Mouse (Mus musculus): Measurements from ENCODE around the gene Frmpd4. TPM values are rescaled to one million over a fixed set of nuclear protein-coding genes. Genes with fewer than 3 reads are reported as not detected.

The Frmpd4 gene
- total RNA-seq, 2 experiments from 2014 or later = 40.4 to 42.1 TPM

DNA sequence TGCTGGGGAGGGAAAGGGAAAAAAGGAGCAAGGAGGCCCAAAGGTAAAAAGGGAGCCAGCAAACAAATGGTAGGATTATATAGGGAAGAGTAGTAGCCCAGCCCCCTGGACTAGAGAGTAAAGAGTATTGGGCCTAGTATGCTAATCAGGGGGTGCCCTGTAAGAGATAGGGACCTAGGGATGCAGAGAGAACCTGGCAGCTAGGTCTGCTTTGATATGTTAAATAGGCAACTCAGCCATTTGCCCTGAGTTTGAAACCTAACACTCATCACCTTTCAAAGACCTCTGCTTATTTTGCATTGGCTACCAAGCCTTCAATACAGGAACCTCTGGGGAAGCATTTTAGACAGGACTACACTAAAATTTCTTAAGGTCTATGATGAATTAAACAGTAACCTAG lies 414.0 kb downstream of the Frmpd4 start:
- intact Hi-C loops (cut with DNase I) = no loop called here
- no peak for DNase-seq (ENCODE audit: low spot score in 2 of 2)

DNA sequence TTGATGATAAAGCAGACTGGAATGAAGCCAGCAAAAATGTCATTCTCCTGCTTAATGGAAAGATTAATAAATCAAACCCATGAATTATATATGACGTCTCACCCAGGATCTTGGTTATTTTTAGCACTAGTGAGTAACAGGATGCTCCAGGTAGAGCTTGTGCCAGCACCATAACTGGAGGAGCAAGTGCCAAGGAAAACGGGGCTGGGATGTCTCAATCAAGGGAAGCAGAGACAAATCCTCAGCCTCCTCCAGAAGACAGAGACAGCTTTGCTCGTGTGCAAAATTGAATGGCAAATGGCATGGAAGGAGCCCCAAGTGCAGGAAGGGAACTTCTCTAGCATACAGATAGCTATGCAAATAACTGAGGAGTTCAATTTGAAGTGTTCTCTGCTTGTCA lies 418.2 kb downstream of the Frmpd4 start:
- intact Hi-C loops (cut with DNase I) = no loop called here

DNA sequence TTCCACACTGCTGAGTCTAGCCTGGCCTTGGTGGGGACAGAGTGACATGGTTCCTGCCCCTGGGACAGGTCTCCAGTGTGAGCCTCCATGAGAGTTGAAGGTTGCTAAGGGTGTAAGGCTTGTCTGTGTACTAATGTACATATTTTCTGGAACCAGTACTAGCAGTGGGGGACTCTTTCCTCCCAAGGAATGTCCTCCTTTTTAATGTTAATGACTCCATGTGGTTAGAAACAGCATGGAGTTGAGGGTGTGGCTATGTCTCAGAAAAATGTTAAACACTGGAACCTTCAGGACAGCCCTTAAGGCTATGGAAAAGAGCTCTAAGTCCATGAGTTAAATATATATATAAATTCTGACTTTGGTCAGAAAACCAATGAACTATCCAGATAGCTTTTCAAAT lies 436.0 kb downstream of the Frmpd4 start:
- DNase-seq (ENCODE audit: low spot score in 2 of 2) = no peak
- intact Hi-C loops (cut with DNase I) = no loop called here

More for the DNA sequence above, 418.2 kb downstream of the Frmpd4 start:
- no peak for DNase-seq (ENCODE audit: low spot score in 2 of 2)

DNA sequence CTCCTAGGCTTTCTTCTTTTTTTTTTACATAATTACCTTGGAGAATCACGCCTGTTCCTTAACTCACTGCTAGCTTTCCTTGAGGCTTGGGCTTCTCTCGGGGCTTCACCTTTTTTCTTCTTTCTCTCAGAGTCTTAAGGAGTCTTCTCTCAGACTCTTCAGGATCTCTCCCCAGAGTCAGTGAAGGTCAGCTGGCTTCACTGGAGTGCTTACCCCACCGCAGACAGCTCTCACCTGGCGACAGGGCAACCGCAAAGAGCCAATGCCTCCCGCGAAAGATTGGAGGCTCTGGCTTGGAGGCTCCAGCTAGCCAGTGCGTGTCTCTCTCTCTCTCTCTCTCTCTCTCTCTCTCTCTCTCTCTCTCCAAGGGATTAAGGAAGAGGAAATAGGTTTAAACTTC lies 453.0 kb downstream of the Frmpd4 start:
- intact Hi-C loops (cut with DNase I) = no loop called here
- no peak for DNase-seq (ENCODE audit: low spot score in 2 of 2)

DNA sequence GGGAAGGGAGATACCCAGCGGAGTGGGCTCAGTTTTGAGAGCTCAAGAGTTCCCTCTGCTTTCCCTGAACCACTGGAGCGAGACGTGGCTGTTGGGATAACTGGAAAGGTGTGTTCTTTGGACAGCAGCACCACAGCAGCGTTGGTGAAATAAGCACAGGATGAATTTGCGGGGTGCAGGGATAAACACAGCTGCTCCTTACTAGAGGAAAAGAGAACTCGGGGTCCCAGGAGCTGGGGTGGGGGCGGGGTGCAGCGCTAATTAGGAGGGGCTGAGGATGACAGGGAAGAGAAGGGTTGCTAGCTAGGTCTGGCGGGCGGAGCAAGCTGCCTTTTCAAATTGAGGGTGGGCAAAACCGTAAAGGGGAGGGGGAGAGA lies 453.5 kb downstream of the Frmpd4 start:
- intact Hi-C loops (cut with DNase I) = no loop called here
- DNase-seq (ENCODE audit: low spot score in 2 of 2) = peak in 1 of 2 experiments; percentile 18

DNA sequence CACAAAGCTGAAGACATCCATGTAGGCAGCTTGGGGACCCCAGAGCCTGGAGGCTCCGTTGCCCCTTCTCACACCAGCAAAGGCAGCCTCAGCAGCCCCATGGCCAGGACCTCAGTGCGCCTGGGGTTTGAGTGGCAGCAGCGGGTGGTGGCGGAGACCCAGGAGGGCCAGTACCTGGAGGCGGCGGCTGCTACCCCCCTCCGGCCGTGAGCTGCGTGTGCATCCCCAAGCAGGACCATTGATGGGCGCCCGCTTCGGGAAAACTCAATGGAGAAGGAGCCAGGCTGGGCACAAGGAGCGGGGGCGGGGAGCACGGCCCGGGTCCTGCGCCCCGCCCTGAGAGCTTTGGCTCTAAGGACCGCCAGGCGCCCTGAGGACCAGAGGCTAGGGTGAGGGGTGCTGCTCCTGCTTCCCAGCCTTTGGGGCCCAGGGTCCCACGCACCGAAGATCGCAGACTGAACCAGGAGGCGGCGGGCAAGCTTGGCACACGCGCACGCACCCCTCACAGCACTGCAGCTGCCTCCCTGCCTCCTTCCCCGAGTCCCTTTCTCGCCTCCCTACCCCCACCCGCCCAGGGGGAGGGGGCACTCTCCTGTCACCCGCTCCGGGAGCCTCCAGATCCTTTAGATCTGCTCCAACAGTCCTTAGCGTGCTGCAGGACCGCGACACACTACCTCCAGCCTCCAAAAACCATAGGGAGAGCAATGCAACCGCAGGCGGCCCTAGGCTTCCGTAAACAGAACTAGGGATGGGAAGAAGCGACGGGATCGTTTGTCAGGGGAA lies 454.0 kb downstream of the Frmpd4 start:
- intact Hi-C loops (cut with DNase I) = no loop called here
- peak; percentile 13 to 46 for DNase-seq (ENCODE audit: low spot score in 2 of 2)

DNA sequence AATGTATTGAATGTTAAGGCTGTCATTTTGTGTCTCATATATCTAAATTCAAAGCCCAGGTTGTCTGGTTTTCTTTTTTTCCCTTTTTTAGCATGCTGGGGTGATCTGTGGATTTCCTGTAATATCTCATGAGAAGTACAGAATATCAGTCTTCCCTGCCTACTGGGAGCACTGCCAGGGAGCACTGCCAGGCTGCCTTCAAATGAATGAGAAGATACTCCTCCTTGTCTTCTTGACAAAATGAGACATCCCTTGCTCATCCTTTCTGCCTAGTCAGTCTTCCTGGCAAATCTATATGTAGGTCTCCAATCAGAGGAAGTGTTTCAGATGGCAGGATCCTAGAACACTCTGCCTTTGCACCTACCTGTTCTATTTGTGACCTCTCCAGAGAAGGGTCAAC lies 535.4 kb downstream of the Frmpd4 start:
- intact Hi-C loops (cut with DNase I) = no loop called here
- peak; percentile 9 to 74 for DNase-seq (ENCODE audit: low spot score in 2 of 2)

DNA sequence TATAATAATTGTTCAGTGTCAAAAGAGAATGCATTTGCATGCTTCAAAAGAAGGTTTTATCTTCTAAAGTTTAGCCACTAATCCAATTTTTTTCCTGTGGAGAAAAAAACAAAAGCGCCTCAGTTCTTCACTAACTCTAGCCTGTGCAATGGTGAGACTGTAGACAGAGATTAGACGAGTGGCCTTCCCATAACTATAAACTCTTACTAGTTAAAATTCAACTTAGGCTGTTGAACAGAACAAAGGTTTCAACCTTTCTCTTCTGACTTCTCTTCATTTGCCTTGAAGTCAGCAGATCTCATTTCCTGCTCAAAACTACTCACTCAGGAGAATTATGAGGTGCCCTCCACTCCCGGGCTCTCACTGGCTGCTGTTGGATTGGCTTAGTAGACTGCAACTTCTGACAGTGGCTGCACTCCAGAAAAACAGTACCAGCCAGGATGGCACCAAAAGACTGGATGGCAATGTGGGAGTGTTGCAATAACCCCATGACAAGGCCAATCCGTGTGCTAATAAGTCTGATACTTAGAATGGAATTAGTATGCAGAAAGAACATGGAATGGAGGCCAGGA lies 556.4 kb downstream of the Frmpd4 start:
- intact Hi-C loops (cut with DNase I) = no loop called here
- no peak for DNase-seq (ENCODE audit: low spot score in 2 of 2)

DNA sequence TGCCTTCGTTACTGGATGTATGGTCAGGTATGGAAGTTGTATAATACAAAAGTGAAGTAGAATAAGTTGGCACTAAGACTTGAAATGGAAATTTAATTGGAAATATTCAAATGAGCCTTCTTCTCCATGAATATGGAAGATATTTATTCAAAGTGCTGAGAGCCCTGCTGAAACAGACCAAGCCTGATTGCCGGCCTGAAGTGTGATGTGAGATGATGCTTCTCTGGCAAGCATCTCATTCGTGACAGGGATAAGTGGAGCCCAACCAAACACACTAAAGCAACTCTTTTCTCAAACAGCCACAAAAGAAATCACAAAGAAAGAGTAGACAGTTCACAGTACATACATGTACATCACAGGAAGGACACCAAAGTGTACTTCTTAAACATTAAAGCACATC lies 559.2 kb downstream of the Frmpd4 start:
- intact Hi-C loops (cut with DNase I) = no loop called here
- DNase-seq (ENCODE audit: low spot score in 2 of 2) = peak in 1 of 2 experiments; percentile 14

DNA sequence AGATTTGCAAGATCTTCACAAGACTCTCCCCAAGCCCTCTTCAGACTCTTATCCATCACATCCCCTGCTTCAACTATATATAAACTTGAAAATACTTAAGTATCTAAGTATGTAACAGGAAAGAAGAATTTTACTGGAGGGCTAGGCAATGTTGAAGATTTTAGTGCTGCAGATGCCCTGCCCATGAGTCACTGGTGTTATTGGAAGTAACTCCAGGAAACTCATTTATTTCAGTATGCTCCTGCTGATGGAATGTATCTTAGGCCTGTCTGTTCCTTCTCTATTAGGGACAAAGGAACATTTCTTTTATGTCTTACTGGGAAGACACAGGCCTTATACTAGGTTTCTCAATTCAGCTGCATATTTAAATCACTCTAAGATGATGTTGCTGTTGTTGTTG lies 592.2 kb downstream of the Frmpd4 start:
- peak in 1 of 2 experiments; percentile 15 for DNase-seq (ENCODE audit: low spot score in 2 of 2)
- intact Hi-C loops (cut with DNase I) = no loop called here

DNA sequence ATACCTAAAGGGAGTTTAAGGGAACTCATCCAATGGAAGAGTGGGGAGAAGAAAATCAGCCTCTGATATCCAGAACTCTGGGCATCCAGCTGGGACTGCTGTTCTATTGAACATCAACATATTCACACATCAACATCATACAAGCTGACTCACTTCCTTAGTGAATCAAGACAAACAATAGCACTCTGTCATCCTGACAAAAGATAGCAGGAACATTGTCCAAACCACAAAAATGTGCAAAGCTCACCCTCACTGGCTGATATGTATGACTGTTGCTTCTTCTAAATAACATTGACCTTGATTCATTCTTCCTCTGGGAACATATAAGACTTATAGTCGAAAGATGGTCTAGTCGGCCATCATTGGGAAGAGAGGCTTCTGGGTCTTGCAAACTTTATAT lies 625.8 kb downstream of the Frmpd4 start:
- intact Hi-C loops (cut with DNase I) = no loop called here
- no peak for DNase-seq (ENCODE audit: low spot score in 2 of 2)

DNA sequence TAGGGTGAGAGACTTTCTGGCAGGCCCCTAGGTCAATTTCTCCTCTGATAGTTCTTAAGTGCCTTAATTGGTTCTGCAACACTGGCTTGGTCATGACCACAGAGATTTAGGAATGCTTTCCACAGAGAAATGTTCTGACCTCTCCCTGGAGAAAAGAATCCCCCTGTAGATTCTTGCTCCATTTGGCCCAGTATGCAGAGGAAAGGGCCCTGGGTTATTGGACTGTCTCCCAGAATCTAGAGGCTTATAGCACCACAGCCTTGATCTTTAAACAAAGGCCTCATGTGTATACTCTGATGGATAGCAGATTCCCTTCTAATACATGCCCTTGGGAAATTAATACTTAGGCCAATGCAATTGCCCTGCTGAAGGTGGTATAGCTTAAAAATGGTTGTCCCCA lies 667.5 kb downstream of the Frmpd4 start:
- intact Hi-C loops (cut with DNase I) = no loop called here
- no peak for DNase-seq (ENCODE audit: low spot score in 2 of 2)

DNA sequence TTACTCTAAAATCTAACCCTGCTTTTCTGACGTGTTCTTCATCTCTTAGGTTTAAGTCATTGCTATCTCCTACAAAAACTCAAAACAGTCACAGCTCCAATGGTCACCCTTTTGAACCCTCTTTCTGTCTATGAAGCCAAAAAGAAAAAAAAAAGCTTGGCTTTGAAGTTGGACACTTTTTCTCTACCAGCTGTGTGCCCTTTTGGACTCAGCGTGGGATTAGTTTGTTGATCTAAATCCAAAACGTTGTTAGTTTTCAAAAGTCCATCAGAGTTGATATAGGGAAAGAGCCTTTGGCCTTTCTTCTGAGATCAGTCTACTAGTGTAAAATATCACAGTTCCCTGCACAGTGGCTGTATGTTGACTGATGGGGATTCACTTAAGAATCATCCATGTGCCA lies 676.0 kb downstream of the Frmpd4 start:
- no peak for DNase-seq (ENCODE audit: low spot score in 2 of 2)
- intact Hi-C loops (cut with DNase I) = no loop called here

DNA sequence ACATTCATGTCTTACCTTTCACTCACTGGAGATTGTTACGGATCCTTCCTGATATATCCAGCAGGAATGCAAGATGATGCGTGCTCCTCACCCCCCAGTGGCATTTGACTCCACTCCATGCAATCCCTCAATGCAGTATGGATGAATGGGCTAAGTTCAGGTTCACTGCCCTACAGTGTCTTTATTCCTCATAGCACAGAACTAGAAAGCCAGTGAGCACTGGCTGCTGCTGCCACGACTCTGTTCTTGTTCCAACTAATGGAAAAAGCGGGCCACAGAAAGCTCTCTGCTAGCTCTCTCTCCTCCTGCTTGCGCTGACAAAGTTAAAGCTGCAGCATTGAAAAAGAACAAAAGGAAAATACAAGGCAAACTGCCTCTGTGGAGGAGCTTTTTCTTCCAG lies 722.2 kb downstream of the Frmpd4 start:
- intact Hi-C loops (cut with DNase I) = no loop called here
- peak in 1 of 2 experiments; percentile 19 for DNase-seq (ENCODE audit: low spot score in 2 of 2)

DNA sequence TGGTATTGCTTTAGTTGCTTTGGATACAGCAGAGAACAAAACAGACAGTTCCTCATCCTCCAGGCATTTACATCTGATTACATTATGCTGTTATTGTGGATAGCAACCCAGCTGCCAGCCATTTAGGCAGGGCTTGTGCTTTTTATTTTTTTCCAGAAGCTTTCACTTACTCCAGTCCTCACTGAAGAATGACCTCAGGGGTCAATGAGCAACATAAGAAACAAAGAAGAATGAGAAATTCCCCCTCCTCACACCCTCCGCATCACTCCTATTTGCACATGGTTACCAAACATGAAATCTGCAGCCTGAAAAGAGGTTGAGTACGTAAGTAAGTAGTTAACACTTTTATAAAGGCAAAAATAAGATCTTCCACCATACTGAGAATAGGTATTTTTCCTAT lies 744.5 kb downstream of the Frmpd4 start:
- intact Hi-C loops (cut with DNase I) = no loop called here

DNA sequence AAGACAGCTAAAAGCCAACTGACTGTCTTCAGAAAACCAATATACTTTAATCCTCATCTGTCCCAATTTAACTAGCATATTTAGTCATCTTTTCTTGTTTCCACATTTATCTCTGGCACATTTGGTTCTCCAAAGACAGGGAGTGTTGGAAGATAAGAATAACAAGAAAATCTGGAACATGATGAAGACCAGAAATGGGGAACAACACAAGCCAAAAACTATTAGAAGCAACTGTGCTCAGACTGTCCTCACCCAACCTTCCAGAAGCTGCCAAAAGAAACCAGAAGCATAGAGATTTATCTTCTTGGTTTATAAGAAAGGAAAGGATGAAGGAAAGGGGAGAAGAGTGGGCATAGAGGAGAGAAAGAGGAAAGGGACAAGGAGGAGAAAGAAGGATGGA lies 748.6 kb downstream of the Frmpd4 start:
- peak in 1 of 2 experiments; percentile 81 for DNase-seq (ENCODE audit: low spot score in 2 of 2)
- intact Hi-C loops (cut with DNase I) = loop anchor here (10.0 kb wide), 2 partner anchors 184 to 324 kb away; no protein-coding TSS in a partner anchor

More for the DNA sequence above, 744.5 kb downstream of the Frmpd4 start:
- no peak for DNase-seq (ENCODE audit: low spot score in 2 of 2)

DNA sequence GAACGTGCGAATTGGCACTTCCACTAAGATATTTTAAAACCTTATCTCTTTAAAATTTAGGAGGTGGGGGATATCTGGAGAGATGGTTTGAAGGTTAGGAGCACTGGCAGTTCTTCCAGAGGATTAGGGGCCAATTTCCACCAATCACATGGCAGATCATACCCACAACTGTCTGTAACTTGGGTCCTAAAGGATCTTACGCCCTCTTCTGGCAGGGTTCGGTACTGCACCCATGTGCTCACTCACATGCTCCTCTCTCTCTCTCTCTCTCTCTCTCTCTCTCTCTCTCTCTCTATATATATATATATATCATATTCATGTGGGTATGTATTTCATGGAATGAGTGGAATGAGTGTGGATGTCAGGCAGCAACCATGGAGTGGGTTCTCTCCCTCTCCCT lies 759.7 kb downstream of the Frmpd4 start:
- intact Hi-C loops (cut with DNase I) = no loop called here
- DNase-seq (ENCODE audit: low spot score in 2 of 2) = no peak

DNA sequence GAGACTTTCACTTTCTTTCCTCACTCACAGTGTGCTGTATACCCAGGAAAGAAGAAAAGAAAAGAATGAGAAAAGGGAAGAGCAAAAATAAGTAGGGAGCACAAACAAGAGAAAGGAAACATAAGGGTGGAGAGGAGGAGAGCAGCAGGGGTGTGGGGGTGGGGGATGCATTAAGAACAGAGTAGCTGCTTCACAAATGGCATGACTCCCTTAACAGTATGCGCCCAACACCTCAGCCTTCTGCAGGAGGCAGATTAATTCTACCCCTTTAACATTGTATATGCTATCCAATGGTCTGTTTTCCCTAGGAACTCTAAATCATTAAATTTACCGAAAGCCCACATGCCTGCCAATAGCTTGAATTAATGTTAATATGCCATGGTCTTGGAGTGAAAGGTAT lies 766.9 kb downstream of the Frmpd4 start:
- intact Hi-C loops (cut with DNase I) = no loop called here
- no peak for DNase-seq (ENCODE audit: low spot score in 2 of 2)

DNA sequence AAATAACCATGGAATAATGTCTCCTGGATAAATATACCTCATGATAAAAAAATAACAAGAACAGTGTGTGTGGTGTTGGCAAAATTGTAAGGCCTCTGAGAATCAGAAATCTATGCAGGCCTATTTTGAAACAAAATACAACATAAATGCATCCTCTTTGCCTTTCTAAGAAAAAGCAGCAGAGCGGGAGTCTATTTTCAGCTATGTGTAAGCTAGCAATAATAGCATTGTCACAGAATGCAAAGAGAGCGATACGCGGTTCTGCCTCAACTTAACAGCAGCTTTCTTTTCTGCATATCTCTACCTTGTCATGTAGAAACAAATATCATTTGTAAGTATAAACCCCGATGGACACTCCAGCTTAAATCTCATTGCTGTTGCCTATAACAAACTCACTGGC lies 768.5 kb downstream of the Frmpd4 start:
- intact Hi-C loops (cut with DNase I) = no loop called here
- peak in 1 of 2 experiments; percentile 32 for DNase-seq (ENCODE audit: low spot score in 2 of 2)

DNA sequence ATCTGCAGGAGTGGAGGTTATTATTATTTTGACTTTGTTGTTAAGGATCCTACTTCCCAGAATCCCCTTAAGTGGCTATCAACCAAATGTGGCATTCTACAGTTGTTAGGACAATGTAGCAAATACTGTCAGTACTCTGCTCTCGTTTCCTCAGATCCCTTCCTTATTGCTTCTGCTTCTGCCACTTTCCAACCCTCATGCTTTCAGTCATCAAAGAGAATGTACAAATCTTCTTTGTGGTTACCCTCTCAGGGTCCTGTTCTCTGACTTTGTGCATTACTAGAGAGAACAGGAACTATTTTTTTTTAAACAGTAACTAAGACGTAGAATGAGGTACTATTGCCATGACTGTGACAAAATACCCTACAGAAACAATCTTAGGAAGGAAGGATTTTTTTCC lies 788.3 kb downstream of the Frmpd4 start:
- intact Hi-C loops (cut with DNase I) = no loop called here
- no peak for DNase-seq (ENCODE audit: low spot score in 2 of 2)

DNA sequence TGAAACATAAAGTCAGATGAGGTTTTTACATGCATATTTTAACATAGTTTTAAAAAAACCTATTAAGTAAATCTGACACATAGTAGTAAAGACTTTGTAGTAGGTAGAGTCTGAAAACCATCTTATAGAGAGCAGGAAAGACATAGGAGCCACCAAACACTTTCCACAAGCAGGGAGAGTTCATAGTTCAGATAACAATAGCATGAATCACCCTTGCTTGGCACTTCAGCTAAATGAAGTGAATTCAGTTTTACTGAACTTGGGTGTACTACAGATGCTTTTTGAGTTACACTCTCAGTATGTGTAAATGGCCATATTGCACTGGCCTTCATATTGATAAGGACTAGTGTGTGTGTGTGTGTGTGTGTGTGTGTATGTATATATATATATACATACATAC lies 793.5 kb downstream of the Frmpd4 start:
- no peak for DNase-seq (ENCODE audit: low spot score in 2 of 2)
- intact Hi-C loops (cut with DNase I) = no loop called here
